Mouse (Mus musculus): ENCODE measurements around the gene Fra10ac1. TPM values are rescaled to one million over a fixed set of nuclear protein-coding genes. Genes with fewer than 3 reads are reported as not detected.
A peak's percentile ranks its signal among the peaks of the same experiment; 100 is the strongest.

Gene Fra10ac1
- 10.6 and 13.0 TPM in 2 replicates for total RNA-seq (2014; rRNA removed)
- 32.6 and 36.1 TPM in 2 replicates for polyA plus RNA-seq (2015; fragmentation: Nextera tagmentation; extraction: Ambion mirVana)

- peak within 1 kb of the TSS; percentile 58 for H3K4me3 ChIP-seq (ENCODE audit: low read depth, low read length)
- H3K4me2 ChIP-seq (ENCODE audit: low read depth), result peak within 1 kb of the TSS; percentile 71
- under 1% methylated on average over 49 of the region's 49 CpGs for WGBS
- no peaks in the 10 kb centered on the region for H3K9me3 ChIP-seq (ENCODE audit: low read length)
- peaks cover 6% of the 10 kb centered on the region; the same call in 1 of the 2 replicates for H3K4me1 ChIP-seq (ENCODE audit: insufficient read depth)
- peak; percentile 97 for DNase-seq
- peak; percentile 81 for TF ChIP-seq CTCF (IDR thresholded peaks at IDR 0.05; ENCODE audit: low read depth)
- peak within 1 kb of the TSS; percentile 66 for H3K9ac ChIP-seq
- H3K36me3 ChIP-seq (ENCODE audit: insufficient read depth), result no peaks in the 10 kb centered on the region
- H3K27me3 ChIP-seq (ENCODE audit: insufficient read depth, low read length), result no peaks in the 10 kb centered on the region
- peak within 1 kb of the TSS; percentile 99 for H3K27ac ChIP-seq (ENCODE audit: low read depth, low read length)
- ATAC-seq, result peak; percentile 98
These were observed at the start of gene Fra10ac1 for GRCm38 (mm10) chr19:38223905-38224684. Fra10ac1 (minus strand) TSS chr19:38224156.

GRCm38 (mm10) chr19:38271071-38271470 is 47.1 kb upstream of the Fra10ac1 start:
- DNase-seq, result no peak
- ATAC-seq, result no peak

GRCm38 (mm10) chr19:38267469-38267868 is 43.5 kb upstream of the Fra10ac1 start:
- no peak for ATAC-seq
- H3K27me3 ChIP-seq (ENCODE audit: insufficient read depth, low read length), result no peaks in the 10 kb centered on the region
- H3K27ac ChIP-seq (ENCODE audit: low read depth, low read length), result no peak overlapping the region
- H3K9ac ChIP-seq, result no peak overlapping the region
- no peaks in the 10 kb centered on the region for H3K36me3 ChIP-seq (ENCODE audit: insufficient read depth)
- WGBS, result 75% methylated on average over 5 of the region's 5 CpGs
- DNase-seq, result no peak
- H3K4me1 ChIP-seq (ENCODE audit: insufficient read depth), result peaks cover 10% of the 10 kb centered on the region; the same call in 1 of the 2 replicates
- H3K4me3 ChIP-seq (ENCODE audit: low read depth, low read length), result no peak overlapping the region
- no peaks in the 10 kb centered on the region for H3K9me3 ChIP-seq (ENCODE audit: low read length)
- H3K4me2 ChIP-seq (ENCODE audit: low read depth), result peak overlapping the region; percentile 6; the same call in 1 of the 2 replicates
- no peak for TF ChIP-seq CTCF (IDR thresholded peaks at IDR 0.05; ENCODE audit: low read depth)

More at GRCm38 (mm10) chr19:38271071-38271470, 47.1 kb upstream of the Fra10ac1 start:
- H3K9ac ChIP-seq, result no peak overlapping the region
- H3K4me3 ChIP-seq (ENCODE audit: low read depth, low read length), result no peak overlapping the region
- no peak for TF ChIP-seq CTCF (IDR thresholded peaks at IDR 0.05; ENCODE audit: low read depth)
- peaks cover 10% of the 10 kb centered on the region; the same call in 1 of the 2 replicates for H3K4me1 ChIP-seq (ENCODE audit: insufficient read depth)
- no peaks in the 10 kb centered on the region for H3K36me3 ChIP-seq (ENCODE audit: insufficient read depth)
- H3K4me2 ChIP-seq (ENCODE audit: low read depth), result no peak overlapping the region
- no peak overlapping the region for H3K27ac ChIP-seq (ENCODE audit: low read depth, low read length)
- 25% methylated on average over 6 of the region's 6 CpGs for WGBS
- H3K9me3 ChIP-seq (ENCODE audit: low read length), result no peaks in the 10 kb centered on the region
- no peaks in the 10 kb centered on the region for H3K27me3 ChIP-seq (ENCODE audit: insufficient read depth, low read length)

GRCm38 (mm10) chr19:38265767-38266166 is 41.8 kb upstream of the Fra10ac1 start:
- peak overlapping the region; percentile 71 for H3K9ac ChIP-seq
- TF ChIP-seq CTCF (IDR thresholded peaks at IDR 0.05; ENCODE audit: low read depth), result no peak
- no peak for DNase-seq
- H3K36me3 ChIP-seq (ENCODE audit: insufficient read depth), result no peaks in the 10 kb centered on the region
- no peaks in the 10 kb centered on the region for H3K27me3 ChIP-seq (ENCODE audit: insufficient read depth, low read length)
- peaks cover 10% of the 10 kb centered on the region; the same call in 1 of the 2 replicates for H3K4me1 ChIP-seq (ENCODE audit: insufficient read depth)
- no peaks in the 10 kb centered on the region for H3K9me3 ChIP-seq (ENCODE audit: low read length)
- WGBS, result 72% methylated on average over 5 of the region's 5 CpGs
- ATAC-seq, result no peak
- H3K27ac ChIP-seq (ENCODE audit: low read depth, low read length), result peak overlapping the region; percentile 91
- H3K4me3 ChIP-seq (ENCODE audit: low read depth, low read length), result peak overlapping the region; percentile 40
- H3K4me2 ChIP-seq (ENCODE audit: low read depth), result peak overlapping the region; percentile 45

- DNase-seq (peak; percentile 72), ATAC-seq (peak; percentile 67)
- peak within 1 kb of the TSS; percentile 91 for H3K27ac ChIP-seq (ENCODE audit: low read depth, low read length)
- no peak for TF ChIP-seq CTCF (IDR thresholded peaks at IDR 0.05; ENCODE audit: low read depth)
- H3K9ac ChIP-seq, result peak within 1 kb of the TSS; percentile 71
- no peaks in the 10 kb centered on the region for H3K27me3 ChIP-seq (ENCODE audit: insufficient read depth, low read length)
- H3K4me2 ChIP-seq (ENCODE audit: low read depth), result peak within 1 kb of the TSS; percentile 45
- no peaks in the 10 kb centered on the region for H3K36me3 ChIP-seq (ENCODE audit: insufficient read depth)
- peak within 1 kb of the TSS; percentile 40 for H3K4me3 ChIP-seq (ENCODE audit: low read depth, low read length)
- no peaks in the 10 kb centered on the region for H3K9me3 ChIP-seq (ENCODE audit: low read length)
- WGBS, result 9% methylated on average over 21 of the region's 21 CpGs
- peaks cover 10% of the 10 kb centered on the region; the same call in 1 of the 2 replicates for H3K4me1 ChIP-seq (ENCODE audit: insufficient read depth)
These were observed 40.8 kb upstream of the Fra10ac1 start, which contains the start of gene Lgi1 for GRCm38 (mm10) chr19:38264505-38265500. Lgi1 (plus strand) TSS chr19:38264536.

- peak; percentile 78 for TF ChIP-seq CTCF (IDR thresholded peaks at IDR 0.05; ENCODE audit: low read depth)
- Histone ChIP-seq H3K9ac (peak overlapping the region; percentile 71), H3K27ac (ENCODE audit: low read depth, low read length) (peak overlapping the region; percentile 91), H3K4me3 (ENCODE audit: low read depth, low read length) (peak overlapping the region; percentile 40), H3K4me2 (ENCODE audit: low read depth) (peak overlapping the region; percentile 45), H3K27me3 (ENCODE audit: insufficient read depth, low read length) (no peaks in the 10 kb centered on the region), H3K4me1 (ENCODE audit: insufficient read depth) (peaks cover 15% of the 10 kb centered on the region; the same call in 1 of the 2 replicates), H3K9me3 (ENCODE audit: low read length) (no peaks in the 10 kb centered on the region), H3K36me3 (ENCODE audit: insufficient read depth) (no peaks in the 10 kb centered on the region)
- peak; percentile 83 for ATAC-seq
- peak; percentile 86 for DNase-seq
- 6% methylated on average over 14 of the region's 14 CpGs for WGBS
These were observed 40.0 kb upstream of the Fra10ac1 start for GRCm38 (mm10) chr19:38263829-38264504.
